ENCODE assay signal across 25 mouse cellular contexts in the genomic region with DNA sequence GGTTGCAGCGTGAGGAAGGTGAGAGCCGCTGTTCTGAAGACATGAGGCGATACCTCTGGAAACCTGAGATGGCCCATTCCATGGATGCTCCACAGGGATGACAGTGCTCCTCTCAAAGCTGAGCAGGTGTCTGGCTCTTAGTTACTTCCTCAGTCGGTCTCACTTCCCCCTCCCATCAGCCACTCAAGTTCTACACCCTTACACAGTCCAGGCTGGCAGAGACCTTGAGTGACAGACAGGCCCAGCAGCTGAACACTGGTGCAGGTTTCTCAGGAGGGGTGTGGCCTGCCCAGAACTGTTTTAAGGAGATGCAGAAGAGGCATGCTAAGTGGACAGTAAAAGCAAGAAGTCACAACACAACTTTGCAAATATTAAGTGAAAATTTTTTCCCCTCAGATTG. TPM values are rescaled to one million over a fixed set of nuclear protein-coding genes. Genes with fewer than 3 reads are reported as not detected.
A peak's percentile ranks its signal among the peaks of the same experiment; 100 is the strongest.
DNase-seq lines count a peak whose midpoint lies in the region; ATAC-seq and TF ChIP-seq lines count a peak whose summit lies in the region.
"Had no signal": no experiment of that assay in that cellular context is flagged by ENCODE, and none has a peak within 500 bp of the region (broad histone marks: within the 10 kb centered on the region; RNA-seq: fewer than 3 reads in every experiment).

No protein-coding gene starts in this region.

- no peak for TF ChIP-seq EP300 in MEL (IDR thresholded peaks at IDR 0.05; ENCODE audit: low read depth in 1 of 2, low read length in 2 of 2)

- H3K4me3 ChIP-seq in MEL (ENCODE audit: control insufficient read depth in 1 of 2, insufficient read depth in 1 of 2, low read depth in 2 of 2, low read length in 2 of 2), result no peak overlapping the region
- no peak overlapping the region for H3K4me3 ChIP-seq in forebrain, embryonic 10.5 days
- H3K4me3 ChIP-seq: heart, embryonic 13.5 days; hindbrain, embryonic 10.5 days; hindbrain, embryonic 15.5 days; lung, embryonic 15.5 days; midbrain, embryonic 13.5 days had no signal

- peak; percentile 73 for ATAC-seq in granulocyte monocyte progenitor cell, adult 5-6 weeks (replicated peaks; ENCODE audit: poor library complexity, severe bottlenecking)
- ATAC-seq in neutrophil, adult 5-6 weeks (ENCODE audit: extremely low read depth, insufficient number of reproducible peaks, low FRiP score, poor library complexity, severe bottlenecking), result peak; percentile 64; the same call in 1 of the 2 replicates
- ATAC-seq: forebrain, embryonic 16.5 days; inflammation-experienced regulatory T-cells, adult 6 months; midbrain, embryonic 13.5 days had no signal

- no peaks in the 10 kb centered on the region for H3K27me3 ChIP-seq in MEL (ENCODE audit: control insufficient read depth in 1 of 2, insufficient read depth in 2 of 2, low read length in 2 of 2)
- H3K27me3 ChIP-seq in forebrain, embryonic 10.5 days (ENCODE audit: poor library complexity, severe bottlenecking), result no peaks in the 10 kb centered on the region
- H3K27me3 ChIP-seq: heart, embryonic 13.5 days; hindbrain, embryonic 15.5 days; lung, embryonic 15.5 days; midbrain, embryonic 13.5 days had no signal

- no peaks in the 10 kb centered on the region for H3K79me2 ChIP-seq in MEL (ENCODE audit: control insufficient read depth, insufficient read depth, low read length, poor library complexity)

- TF ChIP-seq POLR2A in MEL (IDR thresholded peaks at IDR 0.05; ENCODE audit: control insufficient read depth in 1 of 2, insufficient read depth in 1 of 2, low read depth in 1 of 2, low read length in 2 of 2, poor library complexity in 1 of 2), result no peak

- no peak overlapping the region for H3K27ac ChIP-seq in MEL (ENCODE audit: control insufficient read depth, low read depth, low read length)
- H3K27ac ChIP-seq in forebrain, embryonic 10.5 days, result no peak overlapping the region
- H3K27ac ChIP-seq: heart, embryonic 13.5 days; hindbrain, embryonic 10.5 days; hindbrain, embryonic 15.5 days; kidney, postnatal 0 days; lung, embryonic 15.5 days; midbrain, embryonic 13.5 days had no signal

- H3K4me1 ChIP-seq in MEL (ENCODE audit: control insufficient read depth in 1 of 2, insufficient read depth in 2 of 2, low read length in 2 of 2), result no peaks in the 10 kb centered on the region; a peak in 1 of 4 replicates
- H3K4me1 ChIP-seq in forebrain, embryonic 10.5 days, result peaks cover 45% of the 10 kb centered on the region
- H3K4me1 ChIP-seq: lung, embryonic 15.5 days had no signal

- H3K36me3 ChIP-seq in MEL (ENCODE audit: control insufficient read depth in 1 of 2, insufficient read depth in 2 of 2, low read length in 2 of 2), result no peaks in the 10 kb centered on the region
- 0 out of 2 replicates have a peak, but pooled peaks cover 3% of the 10 kb centered on the region for H3K36me3 ChIP-seq in forebrain, embryonic 10.5 days (replicated peaks)
- H3K36me3 ChIP-seq: hindbrain, embryonic 10.5 days; hindbrain, embryonic 15.5 days; lung, embryonic 15.5 days; midbrain, embryonic 13.5 days had no signal

- H3K9ac ChIP-seq in MEL (ENCODE audit: control insufficient read depth, low read depth, low read length, poor library complexity, severe bottlenecking), result no peak overlapping the region
- H3K9ac ChIP-seq: heart, embryonic 13.5 days; hindbrain, embryonic 15.5 days; lung, embryonic 15.5 days; midbrain, embryonic 13.5 days had no signal

- WGBS in forebrain, embryonic 10.5 days, result 90% methylated on average over 4 of the region's 4 CpGs

- no peaks in the 10 kb centered on the region for H3K9me3 ChIP-seq in MEL (replicated peaks; ENCODE audit: insufficient read depth, low read length)
- H3K9me3 ChIP-seq in forebrain, embryonic 10.5 days, result no peaks in the 10 kb centered on the region
- H3K9me3 ChIP-seq: heart, embryonic 13.5 days; hindbrain, embryonic 10.5 days; hindbrain, embryonic 15.5 days; lung, embryonic 15.5 days; midbrain, embryonic 13.5 days had no signal

- no peak for TF ChIP-seq CTCF in MEL (IDR thresholded peaks at IDR 0.05 in 2 of 3, conservative IDR thresholded peaks at IDR 0.05 in 1 of 3; ENCODE audit: control insufficient read depth in 1 of 3, insufficient read depth in 1 of 3, low read depth in 2 of 3, low read length in 3 of 3, poor library complexity in 1 of 3, severe bottlenecking in 1 of 3)

- DNase-seq in B cell, adult 2 months, result peak; percentile 37 to 40
- peak; percentile 39 for DNase-seq in MEL (ENCODE audit: low read depth, low spot score)
- DNase-seq in forebrain, embryonic 10.5 days (ENCODE audit: extremely low spot score, low spot score), result no peak
- DNase-seq in gastrocnemius, adult 18-20 months (ENCODE audit: low spot score), result no peak
- no peak for DNase-seq in kidney, adult 11 months
- DNase-seq: adrenal gland, postnatal 25 days; cerebellum, adult 2 months; cerebellum, postnatal 14 days; heart, postnatal 10 days; kidney, adult 2 months; layer of hippocampus, postnatal 36 days; left cerebral cortex, postnatal 4 days; retina, postnatal 1 day; right cerebral cortex, postnatal 14 days; thymus, postnatal 4 days had no signal

- TF ChIP-seq RAD21 in MEL (IDR thresholded peaks at IDR 0.05; ENCODE audit: low read depth, low read length), result no peak

TF ChIP-seq in MEL, 35 proteins besides CTCF, POLR2A, EP300 and RAD21:
- no peak for TF ChIP-seq MAX (IDR thresholded peaks at IDR 0.05; ENCODE audit: low read length)
- TF ChIP-seq USF1 (IDR thresholded peaks at IDR 0.05; ENCODE audit: low read depth, low read length), result no peak
- no peak for TF ChIP-seq NELFE (IDR thresholded peaks at IDR 0.05; ENCODE audit: low read depth, low read length)
- TF ChIP-seq POLR2AphosphoS5 (IDR thresholded peaks at IDR 0.05; ENCODE audit: borderline replicate concordance, low read depth, low read length), result no peak
- TF ChIP-seq MYC (IDR thresholded peaks at IDR 0.05; ENCODE audit: low read depth, low read length), result no peak
- no peak for TF ChIP-seq ZC3H11A (IDR thresholded peaks at IDR 0.05; ENCODE audit: low read depth, low read length)
- no peak for TF ChIP-seq GATA1 (IDR thresholded peaks at IDR 0.05; ENCODE audit: low read depth, low read length)
- TF ChIP-seq E2F4 (IDR thresholded peaks at IDR 0.05; ENCODE audit: borderline replicate concordance, low read depth, low read length), result no peak
- no peak for TF ChIP-seq MEF2A (IDR thresholded peaks at IDR 0.05; ENCODE audit: extremely low read depth, insufficient replicate concordance, low read depth, low read length, poor library complexity, severe bottlenecking)
- no peak for TF ChIP-seq NRF1 (IDR thresholded peaks at IDR 0.05; ENCODE audit: insufficient read depth, low read depth, low read length, poor library complexity, severe bottlenecking)
- TF ChIP-seq GABPA (IDR thresholded peaks at IDR 0.05; ENCODE audit: low read depth, low read length), result no peak
- no peak for TF ChIP-seq UBTF (IDR thresholded peaks at IDR 0.05; ENCODE audit: borderline replicate concordance, insufficient read depth, low read depth, low read length)
- no peak for TF ChIP-seq POLR2AphosphoS2 (IDR thresholded peaks at IDR 0.05; ENCODE audit: low read length)
- TF ChIP-seq ELF1 (IDR thresholded peaks at IDR 0.05; ENCODE audit: low read depth, low read length), result no peak

RNA-seq across cellular contexts. Expression of a gene that starts 16.7 kb away (rescaled TPM):
- total RNA-seq in MEL (2012; rRNA removed), result 2.0 and 2.2 TPM in 2 replicates
- polyA plus RNA-seq in MEL (2012; ENCODE audit: insufficient read depth in 1 of 2, insufficient read length in 2 of 2, low read depth in 1 of 2, low replicate concordance in 2 of 2, missing spikeins in 1 of 2), result 1 to 10 TPM in 1 of 2 experiments, not detected in 1; 6.5 TPM
- 1.2 and 1.5 TPM in 2 replicates for total RNA-seq in granulocyte monocyte progenitor cell, adult 5-6 weeks (2014; fragmentation: Nextera tagmentation)
- total RNA-seq in granulocyte monocyte progenitor cell, adult 5-6 weeks (2017), result 0.93 and 1.8 TPM in 2 replicates
- total RNA-seq in neutrophil, adult 5-6 weeks (2017), result 2.0 and 2.1 TPM in 2 replicates
- 17.8 and 18.0 TPM in 2 replicates for polyA plus RNA-seq in forebrain, embryonic 10.5 days (2016; fragmentation: Nextera tagmentation; extraction: Ambion mirVana)
- total RNA-seq in gastrocnemius, adult 18-20 months (2021), result 1 to 10 TPM; 1.8 TPM

RNA-seq across cellular contexts. Expression of a gene that starts 40.2 kb away (rescaled TPM):
- total RNA-seq in MEL (2012; rRNA removed), result 545 and 639 TPM in 2 replicates
- polyA plus RNA-seq in MEL (2012; ENCODE audit: insufficient read depth in 1 of 2, insufficient read length in 2 of 2, low read depth in 1 of 2, low replicate concordance in 2 of 2, missing spikeins in 1 of 2), result 100 to 1,000 TPM in 1 of 2 experiments, not detected in 1; 309 TPM
- total RNA-seq in granulocyte monocyte progenitor cell, adult 5-6 weeks (2014; fragmentation: Nextera tagmentation), result 344 and 413 TPM in 2 replicates
- 250 and 251 TPM in 2 replicates for total RNA-seq in granulocyte monocyte progenitor cell, adult 5-6 weeks (2017)
- total RNA-seq in neutrophil, adult 5-6 weeks (2017), result 42.8 and 44.0 TPM in 2 replicates
- polyA plus RNA-seq in forebrain, embryonic 10.5 days (2016; fragmentation: Nextera tagmentation; extraction: Ambion mirVana), result 234 and 236 TPM in 2 replicates
- 10 to 100 TPM; 67.4 to 69.0 TPM for total RNA-seq in gastrocnemius, adult 18-20 months (2021)

RNA-seq across cellular contexts. Expression of a gene that starts 49.4 kb away (rescaled TPM):
- total RNA-seq in MEL (2012; rRNA removed), result 35.4 and 40.8 TPM in 2 replicates
- 10 to 100 TPM in 1 of 2 experiments, not detected in 1; 51.5 TPM for polyA plus RNA-seq in MEL (2012; ENCODE audit: insufficient read depth in 1 of 2, insufficient read length in 2 of 2, low read depth in 1 of 2, low replicate concordance in 2 of 2, missing spikeins in 1 of 2)
- 34.6 and 70.2 TPM in 2 replicates for total RNA-seq in granulocyte monocyte progenitor cell, adult 5-6 weeks (2014; fragmentation: Nextera tagmentation)
- total RNA-seq in granulocyte monocyte progenitor cell, adult 5-6 weeks (2017), result 60.8 and 64.1 TPM in 2 replicates
- 16.3 and 22.0 TPM in 2 replicates for total RNA-seq in neutrophil, adult 5-6 weeks (2017)
- 64.8 and 71.4 TPM in 2 replicates for polyA plus RNA-seq in forebrain, embryonic 10.5 days (2016; fragmentation: Nextera tagmentation; extraction: Ambion mirVana)
- 1 to 10 TPM; 4.1 to 4.5 TPM for total RNA-seq in gastrocnemius, adult 18-20 months (2021)

RNA-seq across cellular contexts. Expression of a gene that starts 55.5 kb away (rescaled TPM):
- 7.8 and 9.1 TPM in 2 replicates for total RNA-seq in MEL (2012; rRNA removed)
- 10 to 100 TPM in 1 of 2 experiments, not detected in 1; 10.2 TPM for polyA plus RNA-seq in MEL (2012; ENCODE audit: insufficient read depth in 1 of 2, insufficient read length in 2 of 2, low read depth in 1 of 2, low replicate concordance in 2 of 2, missing spikeins in 1 of 2)
- 10.0 and 12.2 TPM in 2 replicates for total RNA-seq in granulocyte monocyte progenitor cell, adult 5-6 weeks (2014; fragmentation: Nextera tagmentation)
- total RNA-seq in granulocyte monocyte progenitor cell, adult 5-6 weeks (2017), result 9.0 and 9.3 TPM in 2 replicates
- total RNA-seq in neutrophil, adult 5-6 weeks (2017), result 16.7 and 17.0 TPM in 2 replicates
- 36.5 and 37.6 TPM in 2 replicates for polyA plus RNA-seq in forebrain, embryonic 10.5 days (2016; fragmentation: Nextera tagmentation; extraction: Ambion mirVana)
- 1 to 10 TPM; 2.0 to 2.3 TPM for total RNA-seq in gastrocnemius, adult 18-20 months (2021)

Comparison
In these comparisons a context has a peak if more than half of its experiments do, and no peak if none do; other contexts are left out.
1. DNase-seq: peak in B cell, adult 2 months (2 of 2) and MEL (single experiment); none in forebrain, embryonic 10.5 days (single experiment), gastrocnemius, adult 18-20 months (single experiment) and kidney, adult 11 months (single experiment).